Mouse (Mus musculus) hindbrain, embryonic 16.5 days (tissue): ENCODE data around the gene Lbr. TPM values are rescaled to one million over a fixed set of nuclear protein-coding genes. Genes with fewer than 3 reads are reported as not detected.
A peak's percentile ranks its signal among the peaks of the same experiment; 100 is the strongest.

Experiments used
- ATAC-seq: fragments of 200-750 bp; cut with Nextera tagmentation; 2 replicates; pipeline ENCODE4 v1.8.0; 2017; ENCODE audit warnings: moderate TSS enrichment, moderate library complexity
- H3K27ac ChIP-seq: fragments of 300-500 bp; sonication (generic); 2 replicates; pipeline ENCODE4 v1.5.1; 2014; ENCODE audit warnings: low read depth, mild to moderate bottlenecking, control low read depth, low read length, moderate library complexity
- H3K27me3 ChIP-seq: fragments of 300-500 bp; sonication (generic); replicated peaks from 2 replicates; pipeline ENCODE4 v1.6.1; 2014; ENCODE audit warnings: low read length; ENCODE audit not compliant: control insufficient read depth, insufficient read depth
- H3K36me3 ChIP-seq: fragments of 300-500 bp; sonication (generic); 2 replicates; pipeline ENCODE4 v1.6.1; 2014; ENCODE audit warnings: mild to moderate bottlenecking, low read length, moderate library complexity, mixed read lengths; ENCODE audit not compliant: control insufficient read depth, insufficient read depth
- H3K4me1 ChIP-seq: fragments of 300-500 bp; sonication (generic); 2 replicates; pipeline ENCODE4 v1.6.1; 2014; ENCODE audit warnings: low read depth, low read length; ENCODE audit not compliant: control insufficient read depth, insufficient read depth
- H3K4me2 ChIP-seq: fragments of 300-500 bp; sonication (generic); 2 replicates; pipeline ENCODE4 v1.6.1; 2014; ENCODE audit warnings: mild to moderate bottlenecking, low read length, control low read depth, moderate library complexity
- H3K4me3 ChIP-seq: fragments of 300-500 bp; sonication (generic); 2 replicates; pipeline ENCODE4 v1.5.1; 2014; ENCODE audit warnings: mild to moderate bottlenecking, low read length, control low read depth, moderate library complexity
- H3K9ac ChIP-seq: fragments of 300-500 bp; sonication (generic); 2 replicates; pipeline ENCODE4 v1.6.1; 2014; ENCODE audit warnings: low read depth, mild to moderate bottlenecking, control low read depth, low read length, moderate library complexity
- H3K9me3 ChIP-seq: fragments of 300-500 bp; sonication (generic); 2 replicates; pipeline ENCODE4 v1.6.1; 2014; ENCODE audit warnings: mild to moderate bottlenecking, low read length, moderate library complexity; ENCODE audit not compliant: control insufficient read depth
- WGBS: fragments of 180-500 bp; shearing (Covaris S2); extraction: QIAGEN DNeasy Blood & Tissue Kit; methylation state at CpG from one replicate; pipeline ENCODE4 v1.1.7; 2014; 5-methylcytosine and 5-hydroxymethylcytosine counted together
- polyA plus RNA-seq: library from polyadenylated mRNA; unstranded; fragments of >200 nt; fragmentation: Nextera tagmentation; extraction: Ambion mirVana; gene quantifications from 2 replicates; pipeline ENCODE4 v1.2.1, GENCODE M21; 2015

The Lbr gene
- polyA plus RNA-seq = 27.7 and 30.9 TPM in 2 replicates

DNA sequence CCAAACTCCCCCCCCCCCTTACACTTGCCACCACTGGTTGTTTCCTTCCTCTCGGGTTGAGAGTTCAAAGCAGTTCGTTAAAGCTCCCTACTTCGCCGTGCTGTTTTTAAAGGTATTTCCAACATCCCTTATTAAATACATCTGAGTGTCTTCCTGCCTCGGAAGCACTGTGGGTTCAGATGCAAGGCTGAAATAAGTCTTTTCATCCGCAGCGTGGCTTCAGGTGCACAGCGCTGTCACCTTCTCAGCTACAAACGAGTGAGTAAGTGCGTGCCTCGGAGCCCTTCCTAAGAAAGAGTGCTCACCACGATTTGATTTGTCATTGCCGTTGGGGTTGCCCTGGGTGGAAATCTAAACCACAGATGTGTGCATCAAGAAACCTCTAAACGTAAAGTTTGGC lies at the start of gene Lbr:
Gene Lbr, minus strand, starts transcription at position 266 of the 400 bp plus-strand sequence.
- peak within 1 kb of the TSS; percentile 94 for H3K9ac ChIP-seq
- peak within 1 kb of the TSS; percentile 93 for H3K4me3 ChIP-seq
- peak within 1 kb of the TSS; percentile 80 for H3K4me2 ChIP-seq
- ATAC-seq = no peak
- H3K27ac ChIP-seq = peak within 1 kb of the TSS; percentile 96
- H3K9me3 ChIP-seq = no peaks in the 10 kb centered on the region
- H3K36me3 ChIP-seq = no peaks in the 10 kb centered on the region
- H3K4me1 ChIP-seq = peaks cover 23% of the 10 kb centered on the region
- H3K27me3 ChIP-seq = no peaks in the 10 kb centered on the region
- under 1% methylated on average over 14 of the region's 14 CpGs for WGBS

DNA sequence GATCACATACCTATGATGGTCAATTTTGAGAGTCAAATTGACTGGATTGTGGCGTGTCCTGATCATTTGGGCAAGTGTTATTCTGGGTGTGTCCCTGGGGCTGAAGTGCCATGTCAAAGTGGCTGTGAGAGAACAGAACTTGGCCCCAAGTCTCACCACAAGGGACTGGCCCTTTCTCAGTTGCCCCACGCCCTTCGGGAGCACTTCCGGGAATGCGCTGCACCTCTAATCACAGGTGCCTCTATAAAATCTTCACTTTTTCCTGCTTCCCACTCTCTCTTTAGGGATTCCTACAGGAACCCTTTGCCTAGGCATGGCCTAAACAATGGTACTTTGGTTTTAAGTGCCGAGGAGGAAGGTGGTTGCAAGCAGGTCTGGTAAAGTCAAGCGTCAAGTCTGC lies 46.8 kb upstream of the Lbr start:
- H3K4me3 ChIP-seq = no peak overlapping the region
- no peaks in the 10 kb centered on the region for H3K27me3 ChIP-seq
- H3K27ac ChIP-seq = no peak overlapping the region
- no peak for ATAC-seq
- no peak overlapping the region for H3K9ac ChIP-seq
- no peaks in the 10 kb centered on the region for H3K36me3 ChIP-seq
- no peaks in the 10 kb centered on the region for H3K9me3 ChIP-seq
- H3K4me2 ChIP-seq = no peak overlapping the region
- peaks cover 4% of the 10 kb centered on the region; the same call in 1 of the 2 replicates for H3K4me1 ChIP-seq
- WGBS = 92% methylated on average over 7 of the region's 7 CpGs

DNA sequence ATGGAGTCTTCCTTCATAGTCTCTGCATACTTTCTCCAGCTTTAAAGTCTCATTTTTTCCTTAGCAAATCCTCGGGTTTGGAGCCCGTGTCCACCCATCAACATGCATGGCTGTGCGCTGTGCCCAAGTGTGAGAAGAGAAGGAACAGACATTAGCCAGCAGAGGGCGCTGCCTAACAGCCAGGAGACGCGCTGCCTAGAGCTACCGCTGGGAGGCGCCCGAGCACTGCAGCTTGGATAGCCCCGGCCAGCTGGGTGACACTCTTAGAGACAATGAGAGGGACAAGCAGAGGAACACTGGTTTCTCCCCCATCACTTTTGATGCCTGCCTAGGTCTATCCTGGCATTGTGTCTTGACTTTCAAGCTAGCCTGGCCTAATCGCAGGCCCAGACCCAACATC lies 46.0 kb upstream of the Lbr start:
- H3K4me2 ChIP-seq = peak overlapping the region; percentile 31; the same call in 1 of the 2 replicates
- H3K4me3 ChIP-seq = no peak overlapping the region
- no peaks in the 10 kb centered on the region for H3K9me3 ChIP-seq
- no peak overlapping the region for H3K27ac ChIP-seq
- WGBS = 4% methylated on average over 11 of the region's 11 CpGs
- H3K36me3 ChIP-seq = no peaks in the 10 kb centered on the region
- H3K9ac ChIP-seq = no peak overlapping the region
- H3K27me3 ChIP-seq = no peaks in the 10 kb centered on the region
- peak; percentile 82 for ATAC-seq
- peaks cover 3% of the 10 kb centered on the region; the same call in 1 of the 2 replicates for H3K4me1 ChIP-seq

DNA sequence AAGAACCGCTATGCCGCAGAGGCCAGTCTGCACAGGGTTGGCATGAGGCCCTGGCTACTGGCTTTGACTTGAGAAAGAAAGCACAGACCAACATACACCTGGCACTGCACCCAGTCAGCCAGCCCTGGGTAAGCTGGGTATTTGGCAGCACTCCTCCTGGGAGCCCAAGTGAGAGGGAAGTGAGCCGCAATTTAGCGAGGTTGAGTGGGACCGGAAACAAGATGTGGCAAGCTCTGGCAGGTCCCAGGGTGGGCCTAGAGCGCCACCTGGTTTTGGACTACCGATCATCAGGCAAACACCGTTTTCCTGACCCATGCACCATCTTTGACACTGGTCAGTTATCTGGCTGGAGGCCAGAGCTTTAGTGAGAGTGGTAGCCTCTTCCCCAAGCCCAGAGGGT lies 38.7 kb upstream of the Lbr start:
- no peak overlapping the region for H3K4me3 ChIP-seq
- WGBS = 26% methylated on average over 8 of the region's 8 CpGs
- peaks cover 4% of the 10 kb centered on the region for H3K4me1 ChIP-seq
- ATAC-seq = peak; percentile 82
- H3K27me3 ChIP-seq = no peaks in the 10 kb centered on the region
- no peak overlapping the region for H3K4me2 ChIP-seq
- no peak overlapping the region for H3K9ac ChIP-seq
- H3K36me3 ChIP-seq = no peaks in the 10 kb centered on the region
- H3K27ac ChIP-seq = peak overlapping the region; percentile 18; the same call in 1 of the 2 replicates
- H3K9me3 ChIP-seq = no peaks in the 10 kb centered on the region

DNA sequence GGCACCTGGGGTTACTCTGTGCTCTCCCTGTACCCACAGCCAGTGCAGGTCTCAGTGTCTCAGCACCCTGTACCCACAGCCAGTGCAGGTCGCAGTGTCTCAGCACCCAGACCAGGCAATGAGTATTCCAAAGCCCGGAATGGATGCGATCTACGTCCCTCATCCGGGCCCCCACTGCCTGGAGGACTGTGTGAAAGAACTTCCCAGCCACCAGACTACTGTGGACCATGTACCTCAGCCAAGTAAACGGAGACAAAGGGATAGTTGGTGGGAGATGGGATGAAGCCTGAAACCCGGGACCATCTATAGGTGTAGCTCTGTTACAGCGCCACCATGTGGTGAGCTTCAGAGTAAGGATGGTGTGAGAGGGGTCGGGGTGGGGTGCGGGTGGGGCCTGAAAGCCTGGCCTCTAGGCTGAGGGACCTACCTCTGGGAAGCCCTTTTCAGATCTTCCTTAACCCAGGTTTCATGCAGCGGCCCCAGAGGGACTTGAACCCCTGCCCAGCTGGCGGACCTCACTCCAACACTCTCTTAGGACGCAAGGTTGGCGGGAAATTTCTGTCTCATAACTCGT lies 38.0 kb upstream of the Lbr start:
- Histone ChIP-seq H3K9me3 (no peaks in the 10 kb centered on the region), H3K9ac (no peak overlapping the region), H3K4me3 (no peak overlapping the region), H3K4me2 (no peak overlapping the region), H3K27ac (peak overlapping the region; percentile 4; the same call in 1 of the 2 replicates), H3K36me3 (no peaks in the 10 kb centered on the region), H3K27me3 (no peaks in the 10 kb centered on the region), H3K4me1 (peaks cover 4% of the 10 kb centered on the region)
- 50% methylated on average over 15 of the region's 15 CpGs for WGBS
- ATAC-seq = peak; percentile 15; the same call in 1 of the 2 replicates

DNA sequence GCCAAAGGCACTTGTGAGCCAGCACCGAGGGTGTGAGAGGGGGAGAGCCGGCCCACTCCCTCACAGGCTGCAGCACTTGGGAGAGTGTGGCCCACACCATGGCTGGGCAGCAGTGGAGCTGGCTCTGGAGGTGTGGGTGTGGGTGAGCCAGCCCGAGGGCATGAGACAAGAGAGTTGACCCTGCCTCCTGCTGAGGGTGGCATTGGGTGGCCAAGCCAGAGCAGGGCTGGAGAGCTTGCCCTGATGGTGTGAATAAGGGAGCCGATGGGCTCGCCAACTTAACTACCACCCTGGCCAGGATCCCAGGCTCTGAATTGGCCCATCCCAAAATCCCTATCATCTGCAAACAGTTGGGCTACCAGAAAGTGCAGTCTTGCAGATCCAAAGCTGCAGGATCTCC lies 35.6 kb upstream of the Lbr start:
- H3K27ac ChIP-seq = no peak overlapping the region
- H3K4me3 ChIP-seq = no peak overlapping the region
- no peaks in the 10 kb centered on the region for H3K36me3 ChIP-seq
- H3K27me3 ChIP-seq = no peaks in the 10 kb centered on the region
- peak; percentile 34; the same call in 1 of the 2 replicates for ATAC-seq
- no peak overlapping the region for H3K4me2 ChIP-seq
- no peak overlapping the region for H3K9ac ChIP-seq
- peaks cover 4% of the 10 kb centered on the region for H3K4me1 ChIP-seq
- 55% methylated on average over 5 of the region's 5 CpGs for WGBS
- no peaks in the 10 kb centered on the region for H3K9me3 ChIP-seq

DNA sequence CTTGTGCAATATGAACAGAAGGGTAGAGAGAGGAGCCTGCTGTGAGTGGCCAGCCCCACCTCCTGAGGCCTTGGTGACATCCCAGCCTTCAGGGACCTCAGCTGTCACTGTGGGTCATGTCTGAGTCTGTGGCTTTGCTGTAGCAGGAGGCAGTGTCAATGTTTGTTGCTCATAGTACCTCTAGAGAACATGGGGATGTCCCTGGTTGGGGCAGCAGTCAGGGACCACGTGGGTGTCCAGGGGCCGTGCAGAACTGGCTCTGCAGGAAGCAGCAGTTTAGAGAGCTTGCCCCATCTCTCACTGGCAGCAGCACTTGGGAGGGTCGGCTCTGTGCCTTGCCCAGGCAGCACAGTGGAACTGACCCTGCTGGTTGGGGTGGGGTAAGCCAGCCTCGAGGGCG lies 34.2 kb upstream of the Lbr start:
- 62% methylated on average over 5 of the region's 5 CpGs for WGBS
- no peak for ATAC-seq
- no peak overlapping the region for H3K4me2 ChIP-seq
- H3K9ac ChIP-seq = no peak overlapping the region
- no peaks in the 10 kb centered on the region for H3K9me3 ChIP-seq
- H3K36me3 ChIP-seq = no peaks in the 10 kb centered on the region
- no peak overlapping the region for H3K27ac ChIP-seq
- peaks cover 4% of the 10 kb centered on the region for H3K4me1 ChIP-seq
- no peak overlapping the region for H3K4me3 ChIP-seq
- H3K27me3 ChIP-seq = no peaks in the 10 kb centered on the region

DNA sequence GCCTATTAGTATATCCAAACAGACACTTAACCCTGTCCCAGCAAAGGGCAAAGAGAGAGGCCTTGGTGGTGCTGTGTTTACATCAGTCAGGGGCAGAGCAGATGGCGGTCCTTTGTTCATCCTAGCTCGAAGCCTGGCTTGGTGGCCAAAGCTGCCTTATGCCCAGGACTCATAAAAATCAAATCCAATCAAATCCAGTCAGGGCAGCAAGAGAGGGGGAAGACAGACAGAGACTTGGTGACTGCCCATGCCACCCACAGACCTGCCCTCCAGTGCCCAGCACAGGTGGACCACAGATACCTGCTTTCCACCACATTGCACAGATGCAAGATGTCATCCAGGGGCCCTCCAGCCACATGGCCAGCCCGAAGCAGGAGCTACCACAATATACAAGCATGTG lies 33.8 kb upstream of the Lbr start:
- Histone ChIP-seq H3K27me3 (no peaks in the 10 kb centered on the region), H3K36me3 (no peaks in the 10 kb centered on the region), H3K4me3 (no peak overlapping the region), H3K27ac (no peak overlapping the region), H3K4me2 (no peak overlapping the region), H3K9me3 (no peaks in the 10 kb centered on the region), H3K9ac (no peak overlapping the region), H3K4me1 (peaks cover under 1% of the 10 kb centered on the region; the same call in 1 of the 2 replicates)
- WGBS = 76% methylated on average over 3 of the region's 3 CpGs
- no peak for ATAC-seq

DNA sequence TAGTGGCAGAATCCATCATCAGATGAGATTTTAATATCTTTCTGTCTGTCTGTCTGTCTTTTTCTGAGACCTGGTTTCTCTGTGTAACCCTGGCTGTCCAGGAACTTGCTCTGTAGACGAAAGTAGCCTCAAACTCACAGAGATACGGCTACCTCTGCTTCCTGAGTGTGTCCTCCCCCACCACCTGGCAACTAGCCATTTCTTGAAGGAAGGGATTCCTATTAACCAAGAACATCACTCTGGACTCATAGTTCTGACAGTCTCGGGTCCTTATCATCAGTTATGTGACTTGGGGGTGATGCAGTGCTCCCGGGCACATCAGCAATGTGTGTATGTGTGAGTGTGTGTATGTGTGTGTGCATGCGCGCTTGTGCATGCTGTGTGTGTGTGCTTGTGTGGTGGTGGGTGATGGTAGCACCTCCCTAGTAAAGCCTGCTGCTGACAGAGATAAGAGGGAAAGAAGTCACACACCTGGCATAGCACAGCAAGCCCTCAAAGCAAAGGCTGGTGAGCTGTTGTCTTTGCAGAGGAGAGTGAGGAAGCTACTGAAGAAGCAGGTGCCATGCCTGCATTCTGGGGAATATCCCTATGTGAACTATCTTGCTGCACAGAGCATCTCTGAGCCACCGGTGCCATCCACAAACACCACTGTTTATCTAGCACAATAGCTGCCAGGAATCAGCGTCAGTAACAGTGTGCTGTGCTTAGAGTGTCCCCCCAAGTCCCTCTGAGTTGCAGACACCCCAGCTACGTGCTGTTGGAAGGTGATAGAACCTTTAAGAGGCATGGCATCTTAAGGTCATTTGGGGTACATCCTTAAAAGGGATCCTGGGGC lies 30.5 kb upstream of the Lbr start:
- H3K4me3 ChIP-seq = no peak overlapping the region
- no peaks in the 10 kb centered on the region for H3K4me1 ChIP-seq
- no peak overlapping the region for H3K27ac ChIP-seq
- H3K27me3 ChIP-seq = no peaks in the 10 kb centered on the region
- H3K36me3 ChIP-seq = no peaks in the 10 kb centered on the region
- no peak overlapping the region for H3K9ac ChIP-seq
- ATAC-seq = no peak
- WGBS = 86% methylated on average over 9 of the region's 9 CpGs
- H3K4me2 ChIP-seq = no peak overlapping the region
- no peaks in the 10 kb centered on the region for H3K9me3 ChIP-seq
